Mouse (Mus musculus) heart, postnatal 4 days (tissue): ENCODE measurements at regions not wholly inside any gene's neighbourhood (a gene's known extent, or its start where the extent isn't known, plus 50 kb on each side); places are given as distances from the start of the nearest gene placed in this dataset.

Experiments used
- DNase-seq: peaks from one replicate; pipeline ENCODE4 v3.0.0; 2021

- no peak for DNase-seq
These were observed 229.5 kb upstream of the Mamld1 start for GRCm38 (mm10) chrX:70820518-70820917.

- DNase-seq = peak; percentile 57
These were observed 232.3 kb upstream of the Mamld1 start for GRCm38 (mm10) chrX:70817771-70818170.

- no peak for DNase-seq
These were observed 233.4 kb upstream of the Mamld1 start for GRCm38 (mm10) chrX:70816662-70817061.

- no peak for DNase-seq
These were observed 258.3 kb upstream of the Mamld1 start for GRCm38 (mm10) chrX:70791796-70792195.

- DNase-seq = no peak
These were observed 285.9 kb upstream of the Tmem185a start for GRCm38 (mm10) chrX:70762862-70763261.

GRCm38 (mm10) chrX:70713004-70713604 lies 236.1 kb upstream of the Tmem185a start:
- DNase-seq = no peak

GRCm38 (mm10) chrX:70682194-70682593 lies 205.2 kb upstream of the Tmem185a start:
- no peak for DNase-seq

- DNase-seq = no peak
These were observed 190.1 kb upstream of the Tmem185a start for GRCm38 (mm10) chrX:70667092-70667491.
